Mouse (Mus musculus) ZHBTc4 (cell line): ENCODE results near the gene Fam213b.
A peak's percentile ranks its signal among the peaks of the same experiment; 100 is the strongest.

ENCODE experiments used
- DNase-seq: peaks from one replicate; pipeline ENCODE4 v3.0.0-alpha.2; 2011; ENCODE audit warnings: low read depth, low spot score

Gene Fam213b

GRCm38 (mm10) chr4:154922931-154923330 lies 24.0 kb upstream of the Fam213b start:
- DNase-seq = no peak

GRCm38 (mm10) chr4:154922291-154922690 lies 23.4 kb upstream of the Fam213b start:
- no peak for DNase-seq

- DNase-seq = no peak
Observed at GRCm38 (mm10) chr4:154916662-154917061, 17.7 kb upstream of the Fam213b start.

GRCm38 (mm10) chr4:154915286-154915685 lies 16.4 kb upstream of the Fam213b start:
- no peak for DNase-seq

- DNase-seq = no peak
Observed at GRCm38 (mm10) chr4:154914707-154915106, 15.8 kb upstream of the Fam213b start.

GRCm38 (mm10) chr4:154914252-154914651 lies 15.3 kb upstream of the Fam213b start:
- DNase-seq = no peak

- DNase-seq = no peak
Observed at GRCm38 (mm10) chr4:154913845-154914244, 14.9 kb upstream of the Fam213b start.

GRCm38 (mm10) chr4:154911644-154912043 lies 12.7 kb upstream of the Fam213b start:
- no peak for DNase-seq

GRCm38 (mm10) chr4:154910606-154911522 lies 11.9 kb upstream of the Fam213b start:
- DNase-seq = no peak

- no peak for DNase-seq
Observed at GRCm38 (mm10) chr4:154908490-154908889, 9.6 kb upstream of the Fam213b start.

- peak; percentile 87 for DNase-seq
Observed at GRCm38 (mm10) chr4:154907833-154908232, 8.9 kb upstream of the Fam213b start.

GRCm38 (mm10) chr4:154904185-154905071 lies 5.5 kb upstream of the Fam213b start:
- peak; percentile 95 for DNase-seq

- no peak for DNase-seq
Observed at GRCm38 (mm10) chr4:154902371-154902770, 3.4 kb upstream of the Fam213b start.

GRCm38 (mm10) chr4:154897676-154898465 lies 1.1 kb downstream of the Fam213b start:
- no peak for DNase-seq

- DNase-seq = no peak
Observed at GRCm38 (mm10) chr4:154895549-154895948, 3.4 kb downstream of the Fam213b start.

- no peak for DNase-seq
Observed at GRCm38 (mm10) chr4:154890887-154891286, 8.0 kb downstream of the Fam213b start.

GRCm38 (mm10) chr4:154887593-154888250 lies 11.2 kb downstream of the Fam213b start:
- DNase-seq = no peak

GRCm38 (mm10) chr4:154886876-154887592 lies 11.9 kb downstream of the Fam213b start:
- no peak for DNase-seq

GRCm38 (mm10) chr4:154885416-154885815 lies 13.5 kb downstream of the Fam213b start:
- no peak for DNase-seq

GRCm38 (mm10) chr4:154882014-154882659 lies 16.8 kb downstream of the Fam213b start:
- DNase-seq = peak; percentile 77
